Mouse (Mus musculus) c-Kit-positive CD71-negative TER-119-negative erythroid progenitor cells, embryonic 14.5 days (primary cell): ENCODE data around the gene Rtn1.

Source experiments
- DNase-seq: peaks from one replicate; pipeline ENCODE4 v3.0.0-alpha.2; 2013; ENCODE audit warnings: low read depth

Gene Rtn1

GRCm38 (mm10) chr12:72273721-72274414 is 135.0 kb downstream of the Rtn1 start:
- DNase-seq, result no peak

- no peak for DNase-seq
Measured at GRCm38 (mm10) chr12:72267614-72268013, 141.2 kb downstream of the Rtn1 start.

GRCm38 (mm10) chr12:72265261-72266228 is 143.3 kb downstream of the Rtn1 start:
- no peak for DNase-seq

- no peak for DNase-seq
Measured at GRCm38 (mm10) chr12:72263213-72264103, 145.4 kb downstream of the Rtn1 start.

GRCm38 (mm10) chr12:72257000-72257399 is 151.9 kb downstream of the Rtn1 start:
- DNase-seq, result no peak

GRCm38 (mm10) chr12:72253040-72253439 is 155.8 kb downstream of the Rtn1 start:
- no peak for DNase-seq

- DNase-seq, result no peak
Measured at GRCm38 (mm10) chr12:72251890-72252445, 156.9 kb downstream of the Rtn1 start.

- no peak for DNase-seq
Measured at GRCm38 (mm10) chr12:72244951-72245350, 163.9 kb downstream of the Rtn1 start.

- no peak for DNase-seq
Measured at GRCm38 (mm10) chr12:72242807-72243206, 166.0 kb downstream of the Rtn1 start.

GRCm38 (mm10) chr12:72240506-72240905 is 168.3 kb downstream of the Rtn1 start:
- DNase-seq, result no peak

GRCm38 (mm10) chr12:72239230-72239894 is 169.5 kb downstream of the Rtn1 start:
- DNase-seq, result no peak

- DNase-seq, result no peak
Measured at GRCm38 (mm10) chr12:72237251-72237650, 171.6 kb downstream of the Rtn1 start.

GRCm38 (mm10) chr12:72236564-72237011 is 172.3 kb downstream of the Rtn1 start:
- peak; percentile 13 for DNase-seq

- no peak for DNase-seq
Measured at GRCm38 (mm10) chr12:72235621-72236351, 173.1 kb downstream of the Rtn1 start.

- DNase-seq, result no peak
Measured at GRCm38 (mm10) chr12:72234966-72235365, 173.9 kb downstream of the Rtn1 start.

GRCm38 (mm10) chr12:72234151-72234550 is 174.7 kb downstream of the Rtn1 start:
- DNase-seq, result no peak

- DNase-seq, result no peak
Measured at GRCm38 (mm10) chr12:72232826-72233790, 175.7 kb downstream of the Rtn1 start.

- DNase-seq, result no peak
Measured at GRCm38 (mm10) chr12:72232176-72232575, 176.7 kb downstream of the Rtn1 start.
